Mouse (Mus musculus): Measurements from ENCODE around the gene BC030867.

DNA sequence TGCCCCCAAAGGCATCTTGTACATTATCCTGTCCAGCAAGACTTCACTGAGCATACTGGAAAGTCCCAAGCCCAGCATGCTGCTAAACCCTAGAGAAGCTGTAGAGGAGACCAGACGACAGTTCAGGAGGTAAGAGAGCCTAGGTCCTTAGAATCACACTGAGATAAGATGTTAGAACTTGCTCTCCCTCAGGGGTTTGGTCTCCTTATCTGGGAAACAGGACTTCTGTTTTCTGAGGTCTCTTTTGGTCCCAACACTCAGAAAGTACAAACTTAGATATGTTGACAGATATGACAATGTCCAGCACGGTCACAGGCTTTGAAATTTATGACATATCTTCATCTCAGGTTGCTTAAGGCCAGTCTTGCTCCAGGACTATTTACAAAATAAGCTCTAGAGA lies 12.7 kb upstream of the BC030867 start:
- TF ChIP-seq CTCF (IDR thresholded peaks at IDR 0.05; ENCODE audit: low read depth) (no peak), EP300 (IDR thresholded peaks at IDR 0.05; ENCODE audit: low read depth) (no peak)
